Mouse (Mus musculus) midbrain, embryonic 15.5 days (tissue): ENCODE results near the gene Ccnb2. TPM values are rescaled to one million over a fixed set of nuclear protein-coding genes. Genes with fewer than 3 reads are reported as not detected.
A peak's percentile ranks its signal among the peaks of the same experiment; 100 is the strongest.

ENCODE experiments used
- ATAC-seq: fragments of 200-750 bp; cut with Nextera tagmentation; replicated peaks from 2 replicates; pipeline ENCODE4 v1.8.0; 2017; ENCODE audit warnings: moderate TSS enrichment
- H3K27ac ChIP-seq: fragments of 300-500 bp; sonication (generic); 2 replicates; pipeline ENCODE4 v1.5.1; 2015; ENCODE audit warnings: mild to moderate bottlenecking, inconsistent platforms
- H3K27me3 ChIP-seq: fragments of 300-500 bp; sonication (generic); replicated peaks from 2 replicates; pipeline ENCODE4 v1.6.1; 2015; ENCODE audit warnings: inconsistent platforms
- H3K36me3 ChIP-seq: fragments of 300-500 bp; sonication (generic); replicated peaks from 2 replicates; pipeline ENCODE4 v1.6.1; 2015; ENCODE audit warnings: inconsistent platforms
- H3K4me1 ChIP-seq: fragments of 300-500 bp; sonication (generic); 2 replicates; pipeline ENCODE4 v1.6.1; 2015; ENCODE audit warnings: inconsistent platforms
- H3K4me2 ChIP-seq: fragments of 300-500 bp; sonication (generic); 2 replicates; pipeline ENCODE4 v1.6.1; 2015; ENCODE audit warnings: inconsistent platforms, mild to moderate bottlenecking, moderate library complexity
- H3K4me3 ChIP-seq: fragments of 300-500 bp; sonication (generic); 2 replicates; pipeline ENCODE4 v1.5.1; 2015; ENCODE audit warnings: mild to moderate bottlenecking, inconsistent platforms
- H3K9ac ChIP-seq: fragments of 300-500 bp; sonication (generic); 2 replicates; pipeline ENCODE4 v1.6.1; 2015; ENCODE audit warnings: mild to moderate bottlenecking, inconsistent platforms
- H3K9me3 ChIP-seq: fragments of 300-500 bp; sonication (generic); 2 replicates; pipeline ENCODE4 v1.6.1; 2016; ENCODE audit warnings: inconsistent platforms
- WGBS: fragments of 180-500 bp; shearing (Covaris S2); methylation state at CpG from one replicate; pipeline ENCODE4 v1.1.7; 2015; ENCODE audit warnings: mixed read lengths; 5-methylcytosine and 5-hydroxymethylcytosine counted together
- microRNA-seq: library from miRNA; unstranded; fragments of <30 nt; microRNA quantifications from one replicate; pipeline ENCODE4, GENCODE M21; 2016
- polyA plus RNA-seq: library from polyadenylated mRNA; unstranded; fragments of >200 nt; fragmentation: Nextera tagmentation; extraction: Ambion mirVana; gene quantifications from 2 replicates; pipeline ENCODE4 v1.2.1, GENCODE M21; 2015

Gene Ccnb2
- polyA plus RNA-seq, 1 experiment from 2014 or later = 22.5 TPM

DNA sequence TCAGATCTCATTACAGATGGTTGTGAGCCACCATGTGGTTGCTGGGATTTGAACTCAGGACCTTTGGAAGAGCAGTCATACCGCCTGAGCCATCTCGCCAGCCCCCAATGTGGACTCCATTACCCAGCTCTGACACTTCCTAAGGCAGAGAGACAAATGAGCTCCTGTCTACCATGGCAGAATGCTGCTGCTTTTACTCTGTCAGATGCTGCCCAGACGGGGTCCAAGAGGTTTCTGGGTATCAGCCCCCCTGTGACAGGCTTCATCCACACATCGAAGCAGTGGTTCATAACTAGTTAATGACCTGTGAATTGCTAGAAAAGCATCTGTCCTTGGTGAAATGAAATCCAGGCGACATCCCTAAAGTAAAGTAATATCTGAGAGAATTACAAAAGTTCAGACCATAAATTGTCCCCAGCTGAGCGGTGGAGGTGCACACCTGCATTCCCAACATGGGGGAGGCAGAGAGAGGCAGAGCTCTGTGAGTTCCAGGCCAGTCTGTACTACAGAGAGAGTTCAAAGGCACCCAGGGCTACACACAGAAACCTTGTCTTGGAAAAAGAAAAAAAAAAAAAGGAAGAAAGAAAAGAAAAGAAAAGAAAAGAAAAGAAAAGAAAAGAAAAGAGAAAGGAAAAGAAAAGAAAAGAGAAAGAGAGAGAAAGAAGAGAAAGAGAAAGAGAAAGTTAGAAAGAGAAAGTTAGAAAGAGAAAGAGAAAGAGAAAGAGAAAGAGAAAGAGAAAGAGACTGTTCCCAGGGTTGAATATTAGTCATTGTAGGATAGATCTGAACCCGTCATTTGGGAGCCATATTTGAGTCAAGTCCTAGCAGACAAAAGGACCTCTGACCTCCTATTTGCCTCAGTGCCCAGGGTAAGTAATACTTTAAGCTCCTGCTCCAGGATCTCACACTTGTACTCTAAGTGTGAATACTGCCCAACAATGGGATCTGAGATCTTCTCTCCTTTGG is 41.6 kb downstream of the Ccnb2 start:
- H3K4me1 ChIP-seq = no peaks in the 10 kb centered on the region
- ATAC-seq = no peak
- no peak overlapping the region for H3K4me2 ChIP-seq
- no peak overlapping the region for H3K4me3 ChIP-seq
- WGBS = 89% methylated on average over 7 of the region's 7 CpGs
- no peaks in the 10 kb centered on the region for H3K27me3 ChIP-seq
- H3K9me3 ChIP-seq = no peaks in the 10 kb centered on the region
- no peak overlapping the region for H3K27ac ChIP-seq
- no peak overlapping the region for H3K9ac ChIP-seq
- H3K36me3 ChIP-seq = no peaks in the 10 kb centered on the region

- no peak overlapping the region for H3K4me2 ChIP-seq
- ATAC-seq = no peak
- H3K9ac ChIP-seq = no peak overlapping the region
- no peak overlapping the region for H3K27ac ChIP-seq
- no peaks in the 10 kb centered on the region for H3K27me3 ChIP-seq
- WGBS = 67% methylated on average over 5 of the region's 5 CpGs
- H3K4me3 ChIP-seq = no peak overlapping the region
- H3K4me1 ChIP-seq = no peaks in the 10 kb centered on the region
- H3K36me3 ChIP-seq = no peaks in the 10 kb centered on the region
- no peaks in the 10 kb centered on the region for H3K9me3 ChIP-seq
Measured at GRCm38 (mm10) chr9:70371638-70372037, 49.7 kb downstream of the Ccnb2 start.

- no peaks in the 10 kb centered on the region for H3K4me1 ChIP-seq
- ATAC-seq = no peak
- no peaks in the 10 kb centered on the region for H3K9me3 ChIP-seq
- H3K27me3 ChIP-seq = no peaks in the 10 kb centered on the region
- H3K36me3 ChIP-seq = no peaks in the 10 kb centered on the region
- no peak overlapping the region for H3K27ac ChIP-seq
- H3K4me2 ChIP-seq = no peak overlapping the region
- H3K4me3 ChIP-seq = no peak overlapping the region
- 95% methylated on average over 6 of the region's 6 CpGs for WGBS
- H3K9ac ChIP-seq = no peak overlapping the region
Measured at GRCm38 (mm10) chr9:70366898-70367297, 54.4 kb downstream of the Ccnb2 start.

DNA sequence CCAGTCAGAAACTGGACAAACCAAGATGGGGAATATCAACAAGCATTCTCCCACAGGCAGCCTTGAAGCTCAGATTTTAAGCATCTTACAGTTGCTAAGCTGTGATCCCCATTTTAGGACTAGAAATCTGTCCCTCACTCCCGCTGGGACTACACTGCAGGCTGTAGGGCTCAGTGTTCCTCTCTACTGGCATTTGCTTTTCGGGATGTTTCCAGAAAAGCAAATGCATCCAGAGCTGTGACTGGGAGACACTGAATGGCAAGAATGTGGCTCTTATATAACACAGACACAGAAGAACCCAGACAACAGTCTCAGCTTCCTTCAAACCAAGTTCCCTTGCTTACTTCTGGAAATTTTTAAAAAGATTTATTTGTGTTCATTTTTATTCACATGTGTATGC is 55.4 kb downstream of the Ccnb2 start:
- ATAC-seq = no peak
- H3K27ac ChIP-seq = no peak overlapping the region
- H3K9ac ChIP-seq = no peak overlapping the region
- H3K27me3 ChIP-seq = no peaks in the 10 kb centered on the region
- H3K4me2 ChIP-seq = no peak overlapping the region
- H3K9me3 ChIP-seq = no peaks in the 10 kb centered on the region
- no peaks in the 10 kb centered on the region for H3K36me3 ChIP-seq
- no peaks in the 10 kb centered on the region for H3K4me1 ChIP-seq
- WGBS = 80% methylated on average over 2 of the region's 2 CpGs
- no peak overlapping the region for H3K4me3 ChIP-seq

DNA sequence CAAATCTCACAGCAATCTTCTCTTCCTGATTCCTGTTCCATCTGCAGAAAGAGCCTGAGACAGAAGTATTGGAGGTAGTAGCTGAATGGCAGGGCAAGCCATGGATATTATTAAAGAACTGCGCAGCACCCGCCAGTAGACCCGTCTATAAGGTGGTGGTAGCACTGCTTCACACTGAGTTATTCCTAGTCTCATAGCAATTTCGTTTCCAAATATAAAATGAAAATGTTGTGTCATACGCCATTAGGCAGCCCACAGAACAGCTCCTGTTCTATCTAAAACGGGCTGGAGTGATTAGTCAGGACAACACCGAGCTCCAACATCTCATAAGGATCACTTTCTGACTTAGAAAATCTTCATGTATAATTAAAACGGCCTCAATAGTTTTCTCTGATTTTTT is 56.6 kb downstream of the Ccnb2 start:
- no peak overlapping the region for H3K4me3 ChIP-seq
- no peaks in the 10 kb centered on the region for H3K36me3 ChIP-seq
- no peaks in the 10 kb centered on the region for H3K4me1 ChIP-seq
- H3K27ac ChIP-seq = no peak overlapping the region
- ATAC-seq = no peak
- no peak overlapping the region for H3K9ac ChIP-seq
- no peaks in the 10 kb centered on the region for H3K9me3 ChIP-seq
- H3K27me3 ChIP-seq = no peaks in the 10 kb centered on the region
- no peak overlapping the region for H3K4me2 ChIP-seq
- WGBS = 95% methylated on average over 8 of the region's 8 CpGs

DNA sequence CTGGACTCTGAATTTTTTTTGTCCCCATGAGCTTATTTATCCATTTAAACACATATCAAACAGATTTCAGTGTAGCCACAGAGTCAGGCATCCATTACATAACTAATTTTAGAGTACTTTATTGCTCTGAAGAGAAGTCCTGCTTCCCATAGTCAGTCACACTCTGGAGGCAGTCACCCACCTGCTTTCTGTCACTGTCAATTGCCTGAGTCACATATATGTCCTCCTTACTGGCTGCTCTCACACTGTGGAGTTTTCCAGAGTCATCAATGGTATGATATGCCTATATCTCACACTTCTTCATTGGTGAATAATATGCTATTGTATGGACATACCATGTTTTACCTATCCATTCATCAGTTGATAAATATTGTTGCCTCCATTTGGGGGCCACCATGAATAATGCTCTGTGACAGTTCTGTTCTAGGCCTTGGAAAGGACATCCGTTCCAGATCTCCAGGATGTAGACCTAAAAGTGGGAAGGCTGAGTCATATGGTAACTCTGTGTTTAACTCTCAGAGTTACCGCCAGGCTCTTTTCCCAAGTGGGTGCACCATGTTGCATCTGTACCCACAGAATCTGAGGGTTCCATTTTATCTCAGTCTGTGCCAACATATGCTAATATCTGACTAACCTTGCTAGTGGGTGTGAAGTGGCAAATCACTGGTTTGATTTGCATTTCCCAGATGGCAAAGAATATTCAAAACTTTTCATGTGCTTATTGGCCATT is 61.8 kb downstream of the Ccnb2 start:
- WGBS = 97% methylated on average over 2 of the region's 2 CpGs
- H3K4me1 ChIP-seq = no peaks in the 10 kb centered on the region
- H3K36me3 ChIP-seq = no peaks in the 10 kb centered on the region
- H3K4me3 ChIP-seq = no peak overlapping the region
- H3K9me3 ChIP-seq = no peaks in the 10 kb centered on the region
- H3K27ac ChIP-seq = no peak overlapping the region
- H3K9ac ChIP-seq = no peak overlapping the region
- no peaks in the 10 kb centered on the region for H3K27me3 ChIP-seq
- no peak for ATAC-seq
- no peak overlapping the region for H3K4me2 ChIP-seq

Small RNAs within 50 kb of the gene (microRNA-seq; reads per million reads assigned to microRNA genes)
- gene Mir5626 = 8.3 reads per million, percentile 29 among the genes with 10 or more reads in this experiment

Other genes starting within 250 kb of the Ccnb2 start
- 5.3 and 6.1 TPM in 2 replicates for gene Myo1e, start 214.2 kb downstream of the Ccnb2 start, polyA plus RNA-seq
- 36.9 and 38.3 TPM in 2 replicates for gene Rnf111, start 82.2 kb upstream of the Ccnb2 start, polyA plus RNA-seq
- gene Sltm, start 121.2 kb upstream of the Ccnb2 start, polyA plus RNA-seq = 62.6 and 63.5 TPM in 2 replicates
- 0.19 and 0.75 TPM in 2 replicates for gene Gm10642, start 234.7 kb upstream of the Ccnb2 start, polyA plus RNA-seq
- 23.7 and 29.0 TPM in 2 replicates for gene Mindy2, start 235.6 kb upstream of the Ccnb2 start, polyA plus RNA-seq